Mouse (Mus musculus) left cerebral cortex, adult 11 months (tissue): ENCODE data around the gene Tmtc3.
"Not testable (repeated sequence)": the region's sequence is repeated elsewhere in the genome, so short reads cannot be mapped to it uniquely, and the experiment has no call there.

Experiments used
- DNase-seq: peaks from one replicate; pipeline ENCODE4 v3.0.0; 2022; ENCODE audit warnings: low spot score

The Tmtc3 gene

DNA sequence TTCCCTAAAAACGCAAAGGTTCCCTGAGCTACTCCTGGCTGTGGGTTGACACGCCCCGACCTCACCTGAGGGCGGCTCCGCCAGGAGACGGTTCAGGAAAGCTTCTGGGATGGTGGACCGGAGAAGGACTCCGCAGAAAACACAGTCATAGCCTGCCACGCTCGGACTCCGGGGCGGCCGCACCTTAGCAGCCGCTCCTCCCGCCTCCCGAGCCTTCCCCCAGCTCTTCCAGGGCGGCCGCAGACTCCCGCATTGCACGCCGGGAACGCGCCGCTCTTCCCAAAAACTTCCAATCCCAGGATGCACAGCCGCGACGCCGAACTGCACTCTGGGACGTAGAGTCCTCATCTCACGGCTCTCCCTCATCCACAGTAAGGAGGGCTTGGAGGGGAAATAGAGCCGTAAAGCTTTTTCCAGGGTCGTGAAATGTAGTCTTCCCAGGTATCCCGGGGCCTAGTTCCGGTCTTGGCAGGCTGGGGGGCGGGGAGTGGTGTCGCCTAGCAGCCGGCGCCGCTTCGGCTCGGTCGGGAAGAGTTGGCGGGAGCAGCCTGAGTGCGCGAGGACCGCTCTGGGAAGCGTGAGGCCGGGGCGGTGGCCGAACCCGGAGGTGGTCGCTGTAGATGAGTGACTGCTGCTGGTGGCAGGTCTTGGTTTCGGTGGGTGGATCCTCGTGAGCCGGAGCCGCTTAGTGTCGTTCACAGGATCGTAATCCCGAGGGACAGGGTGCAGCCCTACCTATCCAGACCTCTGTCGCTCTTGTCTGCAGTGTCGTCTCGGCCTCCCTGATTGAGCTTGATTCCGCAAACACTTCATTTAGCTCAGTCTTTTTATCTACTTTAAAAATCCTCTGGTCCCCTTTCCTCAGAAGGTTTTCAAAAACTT is at the start of gene Tmtc3, which contains the start of gene Cep290:
Gene Tmtc3 (minus strand): TSS at position 254 of the 882 bp plus-strand sequence.
Gene Cep290 (plus strand): TSS at position 462 of the 882 bp plus-strand sequence.
- DNase-seq: peak; percentile 93

DNA sequence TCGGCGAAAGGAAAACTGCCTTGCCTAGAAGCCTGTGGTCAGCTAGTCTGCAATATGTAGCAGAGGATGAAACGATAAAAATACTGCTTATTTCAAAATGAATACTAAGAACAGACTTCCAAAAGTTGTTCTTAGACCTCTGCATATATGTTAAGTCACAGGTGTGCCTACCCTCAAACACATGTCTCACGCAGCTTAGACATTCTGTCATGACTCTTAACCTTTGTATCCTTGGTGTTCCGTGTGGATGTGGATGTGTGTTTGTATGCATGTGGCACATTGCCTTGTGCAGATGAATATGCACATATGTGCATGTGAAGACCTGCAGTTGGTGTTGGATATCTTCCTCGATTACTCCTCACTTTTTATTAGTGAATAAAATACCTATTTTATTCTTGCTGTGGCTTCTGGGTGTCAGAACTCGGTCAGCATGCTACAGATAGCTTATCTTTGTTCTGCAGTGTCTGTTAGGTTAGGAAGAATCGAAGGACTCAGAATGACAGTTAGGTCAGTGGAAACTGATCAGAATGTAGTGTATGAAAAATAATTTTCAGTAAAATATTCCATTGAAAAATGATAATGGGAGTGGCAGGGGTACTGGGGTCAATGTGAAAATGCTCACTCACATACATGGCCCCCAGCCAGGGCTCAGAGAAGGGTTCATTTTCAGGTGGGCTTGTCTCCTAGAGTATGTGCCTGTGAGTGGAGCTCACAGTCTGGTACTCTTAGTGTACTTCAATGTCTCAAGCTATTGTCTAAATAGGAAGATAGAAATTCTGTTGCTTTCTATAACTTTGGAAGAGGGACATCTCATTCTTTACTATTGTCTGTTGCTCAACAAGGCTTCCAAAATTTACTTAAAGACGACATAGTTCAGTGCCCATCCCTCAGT is 37.6 kb upstream of the Tmtc3 start:
- DNase-seq: no peak

- DNase-seq: no peak
These were observed 35.2 kb upstream of the Tmtc3 start for GRCm38 (mm10) chr10:100522330-100522729.

DNA sequence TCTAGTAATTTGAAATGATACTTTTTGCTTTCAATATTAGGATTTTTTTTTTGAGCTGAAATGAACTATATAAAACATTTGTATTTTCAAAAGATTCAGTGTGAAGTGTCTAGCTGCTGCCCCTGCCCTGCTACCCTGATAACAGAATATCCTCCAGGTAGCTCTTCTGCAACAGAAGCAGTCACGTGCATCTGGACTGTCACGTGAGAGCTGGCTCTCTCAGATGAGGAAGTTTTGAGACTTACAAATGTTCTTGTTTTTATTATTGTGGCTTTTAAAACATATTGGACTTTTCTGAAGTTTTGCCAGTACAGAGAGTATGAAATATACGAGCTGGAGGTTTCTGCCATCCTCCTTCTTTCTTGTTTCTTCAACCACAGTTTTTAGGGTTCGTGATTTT is 34.5 kb upstream of the Tmtc3 start:
- DNase-seq: no peak

GRCm38 (mm10) chr10:100508170-100508569 is 21.0 kb upstream of the Tmtc3 start:
- DNase-seq: no peak

DNA sequence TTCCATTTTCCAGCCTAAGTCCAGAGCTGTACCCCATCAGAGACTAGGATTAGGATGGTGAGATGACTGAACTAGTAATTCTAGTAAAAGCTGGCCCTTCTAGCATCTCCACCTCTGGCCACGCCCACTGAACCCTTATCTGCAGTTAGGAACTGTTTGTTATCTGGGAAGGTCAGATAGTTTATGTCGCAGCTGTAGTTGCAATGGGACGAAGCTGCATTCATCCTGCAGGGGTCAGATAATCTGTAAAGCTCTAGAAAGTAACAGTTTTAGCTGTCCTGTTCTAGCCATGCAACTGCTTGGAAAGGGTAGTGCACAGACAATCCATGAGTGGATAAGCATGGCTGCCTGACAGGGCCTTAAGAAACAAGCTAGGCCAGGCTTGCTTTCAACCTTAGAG is 11.2 kb upstream of the Tmtc3 start:
- no peak for DNase-seq

DNA sequence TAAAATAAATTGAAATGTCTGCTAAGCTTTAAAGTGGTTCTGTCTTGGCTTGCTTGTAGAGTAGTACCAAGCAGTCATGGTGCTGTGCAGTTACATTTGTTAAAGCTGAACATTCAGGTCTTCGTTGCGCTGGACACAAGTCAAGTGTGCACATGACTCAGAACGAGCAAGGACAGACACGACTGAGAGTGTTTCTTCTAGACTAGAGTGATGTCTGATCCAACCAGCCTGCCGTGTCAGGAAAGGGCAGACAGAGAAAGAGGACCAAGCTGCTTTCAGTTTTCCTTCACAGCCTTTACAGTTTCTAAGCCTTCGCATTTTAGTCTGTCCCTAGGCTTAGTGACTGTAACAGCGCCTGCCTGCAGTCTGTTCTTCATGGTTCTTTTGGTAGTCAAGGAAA is 4.8 kb upstream of the Tmtc3 start:
- DNase-seq: no peak

DNA sequence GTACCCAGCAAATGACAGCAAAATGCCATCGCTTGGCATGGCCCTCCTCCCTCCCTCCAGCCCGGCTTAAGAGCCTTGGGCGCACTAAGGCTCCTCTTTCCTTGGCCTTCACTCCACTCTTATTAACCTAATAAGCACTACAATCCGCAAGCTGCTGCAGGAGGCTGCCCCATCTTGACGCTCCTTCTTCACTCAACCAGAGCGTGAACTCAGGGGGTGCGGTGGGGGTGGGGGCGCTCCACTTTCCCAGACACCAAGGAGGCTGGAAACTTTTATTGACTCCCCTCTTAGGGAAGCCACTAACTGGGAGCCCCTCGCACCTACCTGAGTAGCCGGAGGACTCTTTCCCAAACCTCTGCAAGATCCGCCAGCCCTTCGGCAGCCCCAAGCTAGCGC is 451 bp downstream of the Tmtc3 start:
- DNase-seq: no peak

DNA sequence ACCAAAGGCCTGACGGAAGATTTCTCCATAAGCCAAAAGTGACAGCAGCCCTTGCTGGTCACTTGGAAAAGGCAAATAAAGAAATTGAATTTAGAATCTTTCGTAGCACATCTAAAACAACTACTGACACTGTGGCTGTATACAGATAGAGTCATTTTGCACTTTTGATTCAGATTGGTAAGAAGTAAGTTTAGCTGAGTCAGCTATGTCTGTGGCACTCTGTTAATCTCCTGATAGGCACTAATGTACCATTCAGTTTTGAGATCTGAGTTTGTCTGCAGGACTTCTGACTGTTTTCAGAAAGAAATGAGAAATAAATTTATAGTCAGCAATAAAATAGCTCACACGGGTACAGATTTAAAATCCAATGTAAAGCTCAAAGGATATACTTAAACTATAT is 7.6 kb downstream of the Tmtc3 start:
- no peak for DNase-seq

GRCm38 (mm10) chr10:100475040-100475439 is 12.1 kb downstream of the Tmtc3 start:
- no peak for DNase-seq

GRCm38 (mm10) chr10:100460515-100460914 is 26.6 kb downstream of the Tmtc3 start:
- DNase-seq: no peak

GRCm38 (mm10) chr10:100449394-100449793 is 37.8 kb downstream of the Tmtc3 start:
- no peak for DNase-seq

GRCm38 (mm10) chr10:100427592-100427991 is 59.6 kb downstream of the Tmtc3 start:
- DNase-seq: no peak

- DNase-seq: no peak
These were observed 71.6 kb downstream of the Tmtc3 start for GRCm38 (mm10) chr10:100415566-100415965.

- not testable (repeated sequence) for DNase-seq
These were observed 84.8 kb downstream of the Tmtc3 start for GRCm38 (mm10) chr10:100402301-100402700.
